16 mouse cellular contexts compared by ENCODE assay signal in genomic region chr5:117658641-117659040, GRCm38 (mm10).
A peak's percentile ranks its signal among the peaks of the same experiment; 100 is the strongest.
DNase-seq lines count a peak whose midpoint lies in the region; ATAC-seq and TF ChIP-seq lines count a peak whose summit lies in the region.
"Had no signal": no experiment of that assay in that cellular context is flagged by ENCODE, and none has a peak within 500 bp of the region (broad histone marks: within the 10 kb centered on the region; RNA-seq: fewer than 3 reads in every experiment).

No protein-coding gene starts in this region.

- no peak overlapping the region for H3K4me2 ChIP-seq in hindbrain, embryonic 13.5 days
- H3K4me2 ChIP-seq in midbrain, embryonic 14.5 days (ENCODE audit: low read length) = no peak overlapping the region
- no peak overlapping the region for H3K4me2 ChIP-seq in midbrain, embryonic 11.5 days
- H3K4me2 ChIP-seq: heart, embryonic 15.5 days; hindbrain, embryonic 14.5 days; kidney, embryonic 15.5 days; lung, embryonic 15.5 days; neural tube, embryonic 15.5 days had no signal

- no peak overlapping the region for H3K9ac ChIP-seq in hindbrain, embryonic 13.5 days
- no peak overlapping the region for H3K9ac ChIP-seq in midbrain, embryonic 14.5 days (replicated peaks; ENCODE audit: low read length)
- no peak overlapping the region for H3K9ac ChIP-seq in midbrain, embryonic 11.5 days (ENCODE audit: low read length)
- H3K9ac ChIP-seq: heart, embryonic 15.5 days; hindbrain, embryonic 14.5 days; kidney, embryonic 15.5 days; lung, embryonic 15.5 days; neural tube, embryonic 15.5 days had no signal

- no peak overlapping the region for H3K4me3 ChIP-seq in hindbrain, embryonic 13.5 days
- no peak overlapping the region for H3K4me3 ChIP-seq in hindbrain, embryonic 10.5 days
- no peak overlapping the region for H3K4me3 ChIP-seq in midbrain, embryonic 14.5 days (replicated peaks; ENCODE audit: low read depth, low read length)
- no peak overlapping the region for H3K4me3 ChIP-seq in midbrain, embryonic 11.5 days (ENCODE audit: low read depth, low read length)
- H3K4me3 ChIP-seq: heart, embryonic 15.5 days; kidney, embryonic 15.5 days; lung, embryonic 15.5 days; neural tube, embryonic 15.5 days had no signal

- DNase-seq in hindbrain, embryonic 10.5 days (ENCODE audit: low spot score) = no peak
- peak; percentile 52 for DNase-seq in midbrain, embryonic 14.5 days
- no peak for DNase-seq in midbrain, embryonic 11.5 days (ENCODE audit: low spot score, missing footprints)
- DNase-seq in brain, embryonic 14.5 days (ENCODE audit: low read depth) = peak; percentile 68
- no peak for DNase-seq in thymus, postnatal 36 days
- DNase-seq: adrenal gland, postnatal 14 days; cerebellum, adult 9-11 months; heart, adult 11 months; liver had no signal

- H3K9me3 ChIP-seq in hindbrain, embryonic 13.5 days = no peaks in the 10 kb centered on the region
- no peaks in the 10 kb centered on the region for H3K9me3 ChIP-seq in hindbrain, embryonic 10.5 days
- H3K9me3 ChIP-seq in midbrain, embryonic 14.5 days (ENCODE audit: control insufficient read depth, low read length) = no peaks in the 10 kb centered on the region
- H3K9me3 ChIP-seq in midbrain, embryonic 11.5 days (ENCODE audit: control insufficient read depth, low read length) = no peaks in the 10 kb centered on the region
- H3K9me3 ChIP-seq: heart, embryonic 15.5 days; kidney, embryonic 15.5 days; lung, embryonic 15.5 days; neural tube, embryonic 15.5 days had no signal

- H3K4me1 ChIP-seq in hindbrain, embryonic 13.5 days (replicated peaks) = peaks cover 5% of the 10 kb centered on the region
- peaks cover 9% of the 10 kb centered on the region for H3K4me1 ChIP-seq in hindbrain, embryonic 10.5 days (replicated peaks)
- no peaks in the 10 kb centered on the region for H3K4me1 ChIP-seq in midbrain, embryonic 14.5 days (ENCODE audit: control insufficient read depth, insufficient read depth, low read length)
- no peaks in the 10 kb centered on the region for H3K4me1 ChIP-seq in midbrain, embryonic 11.5 days (ENCODE audit: control insufficient read depth, insufficient read depth, low read length)
- H3K4me1 ChIP-seq: lung, embryonic 15.5 days; neural tube, embryonic 15.5 days had no signal

- H3K27me3 ChIP-seq in hindbrain, embryonic 13.5 days = no peaks in the 10 kb centered on the region
- H3K27me3 ChIP-seq in hindbrain, embryonic 10.5 days (ENCODE audit: insufficient read depth, poor library complexity, severe bottlenecking) = no peaks in the 10 kb centered on the region
- H3K27me3 ChIP-seq in midbrain, embryonic 14.5 days (ENCODE audit: control insufficient read depth, insufficient read depth, low read length) = no peaks in the 10 kb centered on the region
- H3K27me3 ChIP-seq in midbrain, embryonic 11.5 days (ENCODE audit: control insufficient read depth, insufficient read depth, low read length) = no peaks in the 10 kb centered on the region
- H3K27me3 ChIP-seq: lung, embryonic 15.5 days; neural tube, embryonic 15.5 days had no signal

- TF ChIP-seq CTCF in brain, embryonic 14.5 days (IDR thresholded peaks at IDR 0.05; ENCODE audit: borderline replicate concordance, extremely low read depth, insufficient read depth, insufficient read length) = peak; percentile 18; the same call in 1 of the 2 replicates

- ATAC-seq in hindbrain, embryonic 13.5 days (ENCODE audit: low FRiP score) = no peak
- no peak for ATAC-seq in midbrain, embryonic 14.5 days (ENCODE audit: low FRiP score, low TSS enrichment)
- ATAC-seq in midbrain, embryonic 11.5 days (ENCODE audit: low FRiP score) = no peak
- no peak for ATAC-seq in inflammation-experienced regulatory T-cells, adult 6 months

- no peak for TF ChIP-seq POLR2A in brain, embryonic 14.5 days (IDR thresholded peaks at IDR 0.05; ENCODE audit: borderline replicate concordance, extremely low read depth, insufficient read depth, insufficient read length, poor library complexity, severe bottlenecking)

- WGBS in hindbrain, embryonic 13.5 days = 23% methylated on average over 6 of the region's 6 CpGs
- WGBS in hindbrain, embryonic 10.5 days = 43% methylated on average over 6 of the region's 6 CpGs
- WGBS in midbrain, embryonic 14.5 days = 24% methylated on average over 6 of the region's 6 CpGs
- 32% methylated on average over 6 of the region's 6 CpGs for WGBS in midbrain, embryonic 11.5 days

- peak overlapping the region; percentile 30; the same call in 1 of the 2 replicates for H3K27ac ChIP-seq in hindbrain, embryonic 13.5 days
- no peak overlapping the region for H3K27ac ChIP-seq in hindbrain, embryonic 10.5 days
- 0 out of 2 replicates have a peak overlapping the region, but pooled peaks have one; percentile 13 for H3K27ac ChIP-seq in midbrain, embryonic 14.5 days (replicated peaks; ENCODE audit: low read depth, low read length)
- no peak overlapping the region for H3K27ac ChIP-seq in midbrain, embryonic 11.5 days (ENCODE audit: low read depth, low read length)
- H3K27ac ChIP-seq: heart, embryonic 15.5 days; kidney, embryonic 15.5 days; lung, embryonic 15.5 days; neural tube, embryonic 15.5 days had no signal

- no peaks in the 10 kb centered on the region for H3K36me3 ChIP-seq in hindbrain, embryonic 13.5 days
- no peaks in the 10 kb centered on the region for H3K36me3 ChIP-seq in hindbrain, embryonic 10.5 days
- no peaks in the 10 kb centered on the region for H3K36me3 ChIP-seq in midbrain, embryonic 14.5 days (ENCODE audit: control insufficient read depth, insufficient read depth, low read length)
- no peaks in the 10 kb centered on the region for H3K36me3 ChIP-seq in midbrain, embryonic 11.5 days (ENCODE audit: control insufficient read depth, insufficient read depth, low read length)
- H3K36me3 ChIP-seq: heart, embryonic 15.5 days; kidney, embryonic 15.5 days; lung, embryonic 15.5 days; neural tube, embryonic 15.5 days had no signal

Comparison
In these comparisons a context has a peak if more than half of its experiments do, and no peak if none do; other contexts are left out.
1. H3K27ac ChIP-seq: peak in hindbrain, embryonic 13.5 days (single experiment) and midbrain, embryonic 14.5 days (single experiment); none in hindbrain, embryonic 10.5 days (single experiment) and midbrain, embryonic 11.5 days (single experiment).
2. DNase-seq: peak in midbrain, embryonic 14.5 days (single experiment) and brain, embryonic 14.5 days (single experiment); none in hindbrain, embryonic 10.5 days (single experiment), midbrain, embryonic 11.5 days (single experiment) and thymus, postnatal 36 days (0 of 2).